Mouse (Mus musculus) liver, embryonic 14.5 days (tissue): ENCODE results near the gene Ensa. TPM values are rescaled to one million over a fixed set of nuclear protein-coding genes. Genes with fewer than 3 reads are reported as not detected.
"Not testable (repeated sequence)": the region's sequence is repeated elsewhere in the genome, so short reads cannot be mapped to it uniquely, and the experiment has no call there.

Experiments
- ATAC-seq: fragments of 200-750 bp; cut with Nextera tagmentation; 2 replicates; pipeline ENCODE4 v1.8.0; 2017; ENCODE audit warnings: moderate number of reproducible peaks, mild to moderate bottlenecking, moderate library complexity; ENCODE audit not compliant: insufficient read depth
- DNase-seq, 3 experiments: peaks; one replicate each; pipeline ENCODE4 v3.0.0-alpha.2; 2012 to 2013; ENCODE audit warnings: low read depth in 3 of 3, low spot score in 3 of 3
- H3K27ac ChIP-seq: fragments of 300-500 bp; sonication (generic); 2 replicates; pipeline ENCODE4 v1.5.1; 2014; ENCODE audit warnings: moderate library complexity, mild to moderate bottlenecking, control low read depth, inconsistent platforms
- H3K27me3 ChIP-seq: fragments of 300-500 bp; sonication (generic); 2 replicates; pipeline ENCODE4 v1.6.1; 2014; ENCODE audit warnings: mild to moderate bottlenecking, low read length, moderate library complexity; ENCODE audit not compliant: control insufficient read depth, insufficient read depth
- H3K36me3 ChIP-seq: fragments of 300-500 bp; sonication (generic); replicated peaks from 2 replicates; pipeline ENCODE4 v1.6.1; 2014; ENCODE audit warnings: low read depth; ENCODE audit not compliant: control insufficient read depth, insufficient read depth
- H3K4me1 ChIP-seq, 2 experiments: fragments of 200-500 bp in 1 of 2; fragments of 300-500 bp in 1 of 2; sonication (generic) in 1 of 2; replicated peaks; 2 replicates each; pipeline ENCODE4 v1.6.1; 2012 to 2014; ENCODE audit warnings: antibody characterized with exemption in 1 of 2, inconsistent platforms in 1 of 2, low read length in 1 of 2; ENCODE audit not compliant: control insufficient read depth in 2 of 2, insufficient read depth in 2 of 2
- H3K4me2 ChIP-seq: fragments of 300-500 bp; sonication (generic); 2 replicates; pipeline ENCODE4 v1.6.1; 2014; ENCODE audit warnings: low read depth, mild to moderate bottlenecking, control low read depth, moderate library complexity
- H3K4me3 ChIP-seq, 2 experiments: fragments of 200-500 bp in 1 of 2; fragments of 300-500 bp in 1 of 2; sonication (generic) in 1 of 2; 2 replicates each; pipeline ENCODE4 v1.5.1; 2012 to 2014; ENCODE audit warnings: low read depth in 2 of 2, low read length in 2 of 2, mild to moderate bottlenecking in 2 of 2, control low read depth in 1 of 2, inconsistent platforms in 1 of 2, moderate library complexity in 1 of 2; ENCODE audit not compliant: insufficient read depth in 1 of 2
- H3K9ac ChIP-seq: fragments of 300-500 bp; sonication (generic); replicated peaks from 2 replicates; pipeline ENCODE4 v1.6.1; 2014; ENCODE audit warnings: mild to moderate bottlenecking, control low read depth, moderate library complexity
- H3K9me3 ChIP-seq: fragments of 300-500 bp; sonication (generic); 2 replicates; pipeline ENCODE4 v1.6.1; 2016; ENCODE audit warnings: low read length, mixed read lengths; ENCODE audit not compliant: control insufficient read depth
- CTCF ChIP-seq: IDR thresholded peaks from 2 replicates; pipeline ENCODE4 v1.5.1; 2016; ENCODE audit warnings: antibody characterized with exemption, low read depth, control low read depth
- EP300 ChIP-seq: IDR thresholded peaks from 2 replicates; pipeline ENCODE4 v1.6.1; 2016; ENCODE audit warnings: antibody characterized with exemption, low read depth
- WGBS: fragments of 180-500 bp; shearing (Covaris S2); extraction: QIAGEN DNeasy Blood & Tissue Kit; methylation state at CpG from one replicate; pipeline ENCODE4 v1.1.7; 2014; ENCODE audit not compliant: insufficient replicate concordance; 5-methylcytosine and 5-hydroxymethylcytosine counted together
- polyA plus RNA-seq, 2 experiments: library from polyadenylated mRNA; depleted of rRNA in 1 of 2; stranded (reverse) in 1 of 2; unstranded in 1 of 2; fragments of >200 nt; fragmentation: Nextera tagmentation in 1 of 2; extraction: Ambion mirVana in 1 of 2; gene quantifications; 2 replicates each; pipeline versions ENCODE4 v1.2.1 to v1.2.3; 2012 to 2014

Gene Ensa
- polyA plus RNA-seq, 2 experiments: 14.9 to 26.8 TPM

DNA sequence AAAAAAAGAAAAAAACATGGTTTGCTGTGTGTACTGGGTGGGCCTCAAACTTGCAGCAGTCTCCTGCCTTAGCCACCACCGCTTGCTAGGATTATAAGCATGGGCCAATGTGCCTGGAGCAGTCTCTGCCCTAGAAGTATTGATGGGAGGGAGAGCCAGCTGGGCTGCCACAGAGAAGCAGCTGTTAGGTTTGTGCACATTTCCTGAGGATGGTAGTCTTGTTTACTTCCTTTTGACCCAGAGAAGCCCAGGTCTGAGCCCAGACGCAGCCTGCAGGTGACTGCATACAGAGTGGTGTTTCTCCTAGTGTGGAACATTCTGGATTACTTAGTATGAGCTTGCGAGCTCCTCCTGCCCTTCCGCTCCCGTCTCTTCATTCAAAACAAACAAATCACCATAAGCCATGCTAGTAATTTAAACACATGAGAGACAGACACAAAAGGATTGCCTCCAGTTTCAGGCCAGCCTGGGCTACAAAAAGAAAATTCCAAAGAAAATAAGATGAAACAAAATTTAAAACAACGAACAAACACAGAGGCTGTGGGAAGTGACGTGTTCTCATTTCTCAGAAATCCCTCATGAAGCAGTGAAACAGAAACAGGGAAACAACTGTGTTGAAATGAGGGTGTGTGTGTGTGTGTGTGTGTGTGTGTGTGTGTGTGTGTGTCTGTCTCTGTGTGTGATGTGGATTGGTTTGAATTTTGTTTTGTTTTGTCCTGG is 44.0 kb downstream of the Ensa start:
- Histone ChIP-seq H3K27me3 (no peaks in the 10 kb centered on the region), H3K4me2 (no peak overlapping the region), H3K27ac (peak overlapping the region; percentile 62), H3K36me3 (peaks cover 25% of the 10 kb centered on the region), H3K4me1 (peaks cover 54 to 75% of the 10 kb centered on the region in 2 experiments), H3K9me3 (no peaks in the 10 kb centered on the region), H3K9ac (no peak overlapping the region), H3K4me3 (no peak overlapping the region)
- ATAC-seq (no peak), DNase-seq (no peak)
- TF ChIP-seq EP300 (no peak), CTCF (no peak)
- 71% methylated on average over 7 of the region's 7 CpGs for WGBS

DNA sequence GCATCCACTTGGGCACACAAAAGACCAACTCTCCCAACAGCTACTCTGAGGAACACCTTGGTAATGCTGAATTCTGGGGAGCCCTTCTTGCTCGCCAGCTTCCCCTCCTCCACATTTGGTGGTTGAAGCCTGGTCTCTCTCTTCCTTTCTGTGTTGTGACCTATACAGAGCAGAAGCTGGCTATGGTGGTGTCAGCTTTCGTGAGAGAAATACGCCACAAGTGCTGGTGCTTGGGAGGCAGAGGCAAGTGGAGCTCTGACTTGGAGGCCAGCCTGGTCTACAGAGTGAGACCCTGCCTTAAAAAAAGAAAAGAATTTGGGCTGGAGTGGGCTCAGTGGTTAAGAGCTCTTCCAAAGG is 44.5 kb downstream of the Ensa start:
- Histone ChIP-seq H3K27ac (peak overlapping the region; percentile 62), H3K9me3 (no peaks in the 10 kb centered on the region), H3K27me3 (no peaks in the 10 kb centered on the region), H3K4me2 (no peak overlapping the region), H3K4me1 (peaks cover 56 to 72% of the 10 kb centered on the region in 2 experiments), H3K9ac (no peak overlapping the region), H3K4me3 (no peak overlapping the region), H3K36me3 (peaks cover 20% of the 10 kb centered on the region)
- ATAC-seq: no peak
- no peak for DNase-seq
- WGBS: 82% methylated on average over 3 of the region's 3 CpGs
- no peak for TF ChIP-seq EP300
- no peak for TF ChIP-seq CTCF

- not testable (repeated sequence) for H3K9ac ChIP-seq, H3K4me2 ChIP-seq, H3K9me3 ChIP-seq, DNase-seq, H3K4me3 ChIP-seq, H3K27ac ChIP-seq, ATAC-seq, H3K27me3 ChIP-seq
- peak; percentile 44 for TF ChIP-seq CTCF
- peaks cover 12% of the 10 kb centered on the region for H3K36me3 ChIP-seq
- 90% methylated on average over 3 of the region's 3 CpGs for WGBS
- peaks cover 55 to 72% of the 10 kb centered on the region in 2 experiments for H3K4me1 ChIP-seq
Observed at GRCm38 (mm10) chr3:95670419-95670818, 45.6 kb downstream of the Ensa start.

DNA sequence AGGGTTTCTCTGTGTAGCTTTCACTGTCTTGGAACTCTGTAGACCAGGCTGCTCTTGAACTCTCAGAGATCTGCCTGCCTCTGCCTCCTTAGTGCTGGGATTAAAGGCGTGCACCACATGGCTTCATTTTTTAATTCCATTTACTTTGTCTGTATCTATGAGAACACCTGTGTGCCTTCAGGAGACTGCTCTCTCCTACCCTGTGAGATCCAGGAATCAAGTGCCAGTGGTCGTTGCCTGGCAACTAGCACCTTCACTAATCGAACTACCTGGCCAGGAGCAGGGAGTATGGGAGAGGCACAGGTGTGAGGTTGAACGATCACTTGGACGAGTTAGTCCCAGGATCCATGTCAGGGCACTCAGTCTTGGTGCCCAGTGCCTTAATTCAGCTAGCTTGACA is 46.4 kb downstream of the Ensa start:
- Histone ChIP-seq H3K27me3 (no peaks in the 10 kb centered on the region), H3K9me3 (no peaks in the 10 kb centered on the region), H3K9ac (no peak overlapping the region), H3K27ac (peak overlapping the region; percentile 30), H3K36me3 (peaks cover 12% of the 10 kb centered on the region; the same call in 1 of the 2 replicates), H3K4me3 (no peak overlapping the region), H3K4me2 (no peak overlapping the region), H3K4me1 (peaks cover 54 to 73% of the 10 kb centered on the region in 2 experiments)
- 82% methylated on average over 5 of the region's 5 CpGs for WGBS
- no peak for TF ChIP-seq EP300
- TF ChIP-seq CTCF: no peak
- no peak for ATAC-seq
- no peak for DNase-seq

- peaks cover 12% of the 10 kb centered on the region; the same call in 1 of the 2 replicates for H3K36me3 ChIP-seq
- 29% methylated on average over 3 of the region's 3 CpGs for WGBS
- no peaks in the 10 kb centered on the region for H3K27me3 ChIP-seq
- peaks cover 49 to 66% of the 10 kb centered on the region in 2 experiments for H3K4me1 ChIP-seq
- H3K4me3 ChIP-seq: no peak overlapping the region
- DNase-seq (no peak), ATAC-seq (no peak)
- H3K4me2 ChIP-seq: peak overlapping the region; percentile 73; the same call in 1 of the 2 replicates
- TF ChIP-seq EP300: no peak
- no peaks in the 10 kb centered on the region for H3K9me3 ChIP-seq
- peak overlapping the region; percentile 99 for H3K27ac ChIP-seq
- H3K9ac ChIP-seq: peak overlapping the region; percentile 33
Observed at GRCm38 (mm10) chr3:95672461-95672860, 47.7 kb downstream of the Ensa start.
